Mouse (Mus musculus) embryo, embryonic 11.5 days (tissue): ENCODE measurements around the gene Ctns.

Source experiments
- DNase-seq: peaks from one replicate; pipeline ENCODE4 v3.0.0-alpha.2; 2012; ENCODE audit warnings: low read depth, low spot score

Ctns gene

DNA sequence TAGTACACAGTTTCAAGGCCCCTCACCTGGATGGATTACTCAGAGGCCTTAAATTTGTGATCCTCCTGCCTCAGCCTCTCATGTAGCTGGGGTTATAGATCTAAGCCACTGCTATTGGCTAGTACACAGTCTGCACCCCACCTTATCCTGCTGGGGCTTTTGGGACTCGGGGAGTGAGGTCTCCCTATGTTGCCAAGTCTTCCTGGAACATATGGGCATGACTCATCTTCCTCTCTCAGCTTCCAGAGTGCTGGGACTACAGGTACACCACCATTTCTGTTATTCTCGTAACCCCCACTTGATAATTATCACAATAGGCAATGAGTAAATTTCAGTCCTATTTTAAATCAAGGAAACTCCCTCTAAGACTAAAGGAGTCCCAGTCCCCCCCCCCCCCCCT, 4.4 kb downstream of the Ctns start:
- DNase-seq: no peak

DNA sequence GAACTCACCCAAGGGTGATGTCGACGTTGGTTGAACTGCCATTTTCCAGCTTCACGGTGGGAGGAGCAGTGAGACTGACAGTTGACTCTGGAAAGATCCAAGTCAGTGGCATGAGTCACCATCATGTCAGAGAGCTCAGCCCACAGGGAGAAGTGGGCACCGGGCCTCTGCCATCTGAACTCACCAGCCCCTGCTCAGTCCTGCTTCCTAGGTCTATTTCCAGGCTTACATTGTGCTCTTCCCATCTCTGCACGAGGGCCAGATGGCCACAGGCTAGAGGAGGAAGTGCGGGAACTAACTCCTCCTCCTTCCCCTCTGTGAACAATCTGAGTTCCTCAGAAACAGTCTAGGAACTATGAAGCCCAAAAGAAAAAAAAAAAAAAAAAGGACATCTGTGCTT, 5.8 kb downstream of the Ctns start:
- DNase-seq: no peak

DNA sequence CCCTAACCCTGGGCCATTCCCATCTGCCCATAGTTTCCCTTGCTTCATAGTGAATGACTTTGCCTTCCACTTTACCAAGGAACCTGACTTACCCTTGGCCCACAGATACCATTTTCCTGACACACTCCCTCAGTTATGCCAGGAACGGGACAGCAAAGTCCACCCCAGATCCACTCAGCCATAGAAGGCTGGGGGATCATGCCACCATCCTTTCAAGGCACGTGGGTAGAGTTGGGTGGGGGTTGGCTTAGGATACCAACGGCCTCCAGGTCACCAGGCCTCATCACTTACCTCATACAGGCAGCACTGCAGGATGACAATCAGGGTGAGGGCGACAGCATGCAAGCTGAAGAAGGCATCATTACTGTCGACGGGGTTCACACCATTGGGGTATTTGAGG, 11.6 kb downstream of the Ctns start:
- DNase-seq: no peak

DNA sequence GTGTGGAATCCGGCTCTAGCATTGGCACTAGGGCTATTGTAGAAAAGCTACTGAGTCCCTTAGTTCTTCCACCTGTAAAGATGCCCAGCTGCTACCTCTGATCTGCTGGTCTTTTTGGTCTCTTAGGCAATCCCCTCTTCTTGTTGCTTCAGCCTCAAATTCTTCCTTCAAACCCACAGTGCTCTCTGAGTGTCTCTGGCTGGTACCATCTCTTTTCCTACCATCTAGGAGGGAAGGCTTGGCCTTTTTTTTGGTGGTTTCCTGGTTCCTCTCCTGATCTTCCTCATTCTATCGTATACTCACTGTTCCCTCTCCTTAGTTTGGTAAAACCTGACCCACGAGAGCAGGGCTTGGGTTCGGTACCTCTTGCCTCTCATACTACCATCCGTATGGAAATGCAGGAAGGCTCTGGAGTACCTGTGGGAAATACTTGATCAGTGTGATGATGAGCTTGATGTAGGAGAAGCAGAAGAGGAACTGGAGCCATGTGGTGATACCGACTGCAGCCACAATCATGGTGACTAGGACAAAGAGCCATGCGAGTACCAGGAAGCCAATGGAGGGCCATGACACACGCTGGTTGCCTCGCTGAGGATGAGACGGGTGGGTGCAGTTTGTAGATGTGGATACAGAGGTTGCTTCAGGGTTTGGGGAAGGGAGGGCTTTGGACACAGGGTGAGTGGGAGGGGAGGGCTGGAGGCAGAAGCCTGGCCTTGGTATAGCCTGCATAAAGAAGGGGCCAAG, 12.8 kb downstream of the Ctns start:
- DNase-seq: no peak

DNA sequence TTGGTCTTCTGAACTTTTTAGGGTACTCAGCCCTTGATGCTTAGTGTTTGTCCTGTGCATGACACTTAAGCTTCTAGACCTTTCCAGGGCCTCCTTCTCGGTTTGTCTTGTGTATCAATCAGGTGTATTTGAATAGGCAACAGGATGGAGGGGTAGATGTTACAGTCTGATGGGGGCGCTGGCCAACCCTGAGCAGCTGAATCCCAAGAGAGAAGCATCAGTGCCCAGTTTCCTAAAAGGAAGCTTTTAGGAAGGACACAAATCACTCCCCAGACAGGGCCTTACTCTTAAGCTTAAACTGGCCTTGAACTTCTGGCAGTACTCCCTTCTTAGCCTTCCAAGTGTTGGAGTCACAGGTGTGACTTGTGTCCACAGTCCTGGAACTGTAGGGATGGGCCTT, 20.9 kb downstream of the Ctns start:
- no peak for DNase-seq

DNA sequence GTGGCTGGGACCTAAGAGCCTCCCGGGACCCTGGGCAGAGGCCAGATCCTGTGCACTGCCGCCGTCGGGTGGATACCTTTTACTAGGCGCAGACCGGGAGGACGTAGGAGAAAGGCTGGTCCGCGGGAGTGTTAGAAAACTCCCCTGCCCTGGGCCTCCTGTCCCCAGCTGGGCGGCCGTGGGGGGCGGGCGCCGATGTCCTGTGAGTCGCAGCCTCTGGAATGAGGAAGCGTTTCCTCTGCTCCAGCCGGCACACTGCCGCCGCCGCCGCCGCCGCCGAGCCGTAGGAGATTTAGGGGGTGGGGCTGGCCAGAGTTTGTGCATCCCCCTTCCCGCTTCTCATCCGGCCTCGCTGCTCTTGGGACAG, 21.4 kb downstream of the Ctns start:
- peak; percentile 57 for DNase-seq

DNA sequence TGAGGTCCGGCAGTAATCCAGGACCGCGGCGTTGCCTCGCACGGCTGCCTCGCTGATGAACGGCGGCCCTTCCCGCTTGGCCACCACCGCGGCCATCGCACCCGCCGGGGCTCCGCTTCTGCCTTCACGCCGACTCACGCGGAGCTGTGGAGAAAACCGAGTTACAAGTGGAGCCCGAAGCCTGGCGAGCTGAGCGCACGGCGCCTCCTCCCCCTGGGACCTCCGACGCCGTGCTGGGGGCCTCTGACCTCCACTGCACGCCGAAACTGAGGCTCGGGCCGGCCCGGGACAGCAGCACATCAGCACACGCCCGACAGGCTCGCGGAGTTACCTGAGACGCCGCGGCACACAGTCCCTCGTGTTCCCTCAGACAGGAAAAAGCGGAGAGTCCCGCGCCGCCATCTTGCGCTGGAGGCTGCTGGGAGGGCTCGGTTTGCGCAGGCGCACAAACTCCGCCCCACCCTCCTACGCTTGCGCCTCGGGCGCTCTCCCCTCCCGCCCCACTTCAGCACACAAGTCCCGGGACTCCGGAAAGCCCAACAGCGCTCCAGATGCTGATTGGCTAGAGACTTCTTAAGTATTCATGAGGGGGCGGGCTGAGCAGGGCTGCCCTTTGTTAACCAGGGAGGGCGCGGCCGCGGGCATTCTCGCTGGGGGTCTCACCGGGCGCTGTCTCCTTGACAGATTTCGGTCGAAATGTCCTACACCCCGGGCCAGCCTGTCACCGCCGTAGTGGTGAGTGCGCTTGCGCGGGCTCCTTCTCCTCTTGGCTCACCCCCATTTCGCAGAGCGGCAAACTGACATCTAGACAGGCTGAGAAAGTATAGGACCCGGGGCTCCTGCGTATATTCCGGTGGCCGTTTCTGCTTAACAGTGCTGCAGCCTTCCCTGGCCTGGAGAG, 22.0 kb downstream of the Ctns start, which contains the start of the genes Emc6 and Tax1bp3:
TSS of gene Emc6 (minus strand) at position 430 of the 901 bp plus-strand sequence.
TSS of gene Tax1bp3 (plus strand) at position 476 of the 901 bp plus-strand sequence.
- peak; percentile 95 for DNase-seq

DNA sequence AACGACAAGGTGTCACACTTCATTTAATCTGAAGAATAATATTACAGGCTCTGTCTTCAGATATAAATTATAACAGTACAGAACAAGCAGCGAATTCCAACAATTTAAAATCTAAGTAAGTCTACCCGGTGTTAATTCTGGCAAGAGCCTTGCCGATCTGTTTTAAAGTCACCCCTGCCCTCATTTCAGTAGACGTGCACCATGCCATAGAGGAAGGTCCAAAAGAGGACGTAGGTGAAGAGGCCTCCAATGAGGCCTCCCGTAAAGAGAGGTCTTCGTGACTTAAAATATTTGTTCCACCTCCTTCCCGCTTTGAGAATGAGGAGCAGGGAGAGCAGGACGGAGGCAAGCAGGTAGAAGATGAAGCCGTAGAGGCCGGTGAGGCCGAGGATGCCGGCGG, 22.7 kb downstream of the Ctns start:
- DNase-seq: no peak

DNA sequence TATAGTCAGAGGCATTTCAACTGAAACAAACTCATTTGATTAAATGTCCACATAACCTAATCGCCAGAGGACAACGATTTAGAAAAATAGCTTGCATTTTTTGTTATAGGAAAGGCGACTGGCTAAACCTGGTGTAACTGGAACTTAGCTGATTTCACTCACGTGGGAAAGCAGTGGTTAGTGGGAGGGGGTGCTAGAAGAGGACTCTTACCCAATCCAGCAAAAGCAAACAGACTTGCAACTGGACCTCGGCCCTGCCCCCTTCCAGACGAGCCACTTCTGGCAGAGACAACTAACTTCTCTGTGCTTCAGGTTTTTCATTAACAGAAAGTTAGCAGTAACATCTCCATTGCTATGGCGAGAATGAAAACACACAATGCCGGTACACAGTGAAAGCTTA, 23.2 kb downstream of the Ctns start:
- DNase-seq: no peak

DNA sequence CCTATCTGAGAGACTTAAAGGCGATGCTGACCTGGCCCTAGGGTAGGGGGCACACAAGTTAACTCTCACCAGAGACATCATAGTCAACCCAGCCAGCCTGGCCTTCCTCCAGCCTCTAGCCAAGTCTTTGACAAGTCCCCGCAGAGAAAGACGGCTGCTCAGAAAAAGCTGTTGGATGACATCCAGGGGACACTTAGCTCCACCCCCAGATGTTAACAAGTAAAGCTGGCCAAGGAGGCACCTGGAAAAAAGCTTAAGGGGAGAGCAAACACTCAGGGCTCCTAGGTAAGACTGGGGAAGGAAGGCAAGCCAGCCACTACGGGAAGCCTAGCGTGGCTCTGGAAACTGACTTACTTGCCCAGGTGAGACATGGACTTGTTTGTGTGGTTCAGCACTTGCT, 26.7 kb downstream of the Ctns start:
- DNase-seq: no peak

DNA sequence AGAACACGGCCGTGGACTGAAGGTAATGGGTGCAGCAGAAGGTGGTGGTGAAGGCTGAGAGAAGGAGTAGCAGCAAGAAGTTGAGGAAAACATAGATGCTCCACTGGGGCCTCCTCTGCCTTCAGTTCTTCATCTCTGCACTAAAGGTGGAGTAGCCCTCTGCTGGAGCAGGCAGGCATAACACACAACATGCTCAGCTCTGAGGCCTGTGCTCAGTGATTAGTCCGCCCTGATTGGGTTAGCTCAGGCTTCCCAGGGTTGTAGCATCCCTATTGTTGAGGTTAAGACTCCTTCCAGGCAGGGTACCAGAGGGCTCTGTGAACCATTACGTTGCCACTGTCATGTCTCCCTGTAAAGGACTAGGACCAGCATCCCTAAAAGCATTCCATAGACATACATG, 29.6 kb downstream of the Ctns start:
- DNase-seq: peak; percentile 39

DNA sequence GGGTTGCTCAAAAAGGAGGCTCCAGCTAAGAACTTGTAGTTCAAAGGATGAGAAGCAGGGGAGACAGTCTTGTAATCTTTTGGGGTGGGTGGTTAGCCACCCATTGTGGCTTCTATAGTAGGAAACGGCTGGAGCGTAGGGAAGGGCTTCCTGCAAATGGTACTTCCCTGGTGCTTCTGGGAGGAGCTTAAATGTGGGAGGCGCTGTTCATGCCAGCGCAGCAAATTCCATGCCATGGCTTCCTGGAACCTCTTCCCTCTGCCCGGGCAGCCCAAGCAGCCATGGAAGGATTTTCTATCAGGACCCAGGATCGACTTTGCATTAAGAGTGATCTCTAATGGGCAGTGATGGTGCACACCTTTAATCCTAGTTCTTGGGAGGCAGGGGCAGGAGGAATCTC, 30.3 kb downstream of the Ctns start:
- DNase-seq: no peak

DNA sequence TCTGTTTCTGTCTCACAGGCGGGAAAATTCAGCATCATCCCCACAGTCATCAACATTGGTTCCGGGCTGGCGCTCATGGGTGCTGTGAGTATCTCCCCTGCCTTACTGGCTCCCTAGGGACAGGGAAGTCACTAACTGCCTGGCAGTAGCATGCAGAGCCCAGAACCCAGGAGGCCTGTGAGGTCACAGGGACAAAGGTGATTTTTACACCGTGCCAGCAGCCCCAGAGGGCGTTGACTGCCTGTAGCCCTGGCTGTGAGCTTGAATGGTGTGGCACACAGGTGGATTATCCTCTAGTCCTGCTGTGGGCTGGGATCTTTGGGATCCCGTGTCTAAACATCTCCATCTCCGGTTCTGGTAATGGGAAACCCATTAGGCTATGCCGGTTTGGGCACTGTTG, 30.8 kb downstream of the Ctns start:
- no peak for DNase-seq

DNA sequence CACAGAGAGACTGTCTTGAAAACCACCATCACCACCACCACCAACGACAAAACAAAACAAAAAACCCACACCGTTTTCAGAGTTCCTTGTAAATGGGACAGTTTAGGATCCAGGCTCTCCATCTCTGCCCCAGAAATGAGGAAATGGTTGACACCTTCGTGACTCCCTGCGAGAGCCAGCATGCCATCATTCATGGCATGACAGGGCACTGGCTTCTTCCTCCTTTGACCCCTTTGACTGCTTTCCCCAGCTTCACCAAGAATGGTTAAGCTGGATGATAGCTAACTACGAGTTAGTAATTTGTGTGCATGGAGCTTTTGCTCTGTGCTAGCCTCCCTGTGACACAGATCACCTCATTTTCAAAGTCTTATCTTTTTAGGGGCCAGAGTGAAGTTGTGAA, 36.6 kb downstream of the Ctns start:
- no peak for DNase-seq

DNA sequence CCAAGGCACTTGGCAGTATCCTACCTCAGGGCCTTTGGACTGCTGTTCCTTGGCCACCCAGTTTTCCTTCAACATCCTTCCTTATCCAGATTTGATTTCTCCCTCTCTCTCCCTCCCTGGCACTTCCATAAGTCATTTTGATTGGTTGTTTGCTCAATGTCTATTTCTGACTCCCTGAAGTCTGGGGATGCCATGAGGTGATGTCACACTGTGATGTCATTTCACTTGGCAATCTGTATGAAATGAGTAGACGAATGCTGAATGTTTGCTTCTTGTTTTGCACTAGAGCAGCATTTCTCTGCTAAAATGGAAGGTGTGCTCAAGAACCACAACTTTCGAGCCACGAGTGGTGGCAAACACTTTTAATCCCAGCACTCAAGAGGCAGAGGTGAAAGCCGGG, 37.2 kb downstream of the Ctns start:
- DNase-seq: no peak

DNA sequence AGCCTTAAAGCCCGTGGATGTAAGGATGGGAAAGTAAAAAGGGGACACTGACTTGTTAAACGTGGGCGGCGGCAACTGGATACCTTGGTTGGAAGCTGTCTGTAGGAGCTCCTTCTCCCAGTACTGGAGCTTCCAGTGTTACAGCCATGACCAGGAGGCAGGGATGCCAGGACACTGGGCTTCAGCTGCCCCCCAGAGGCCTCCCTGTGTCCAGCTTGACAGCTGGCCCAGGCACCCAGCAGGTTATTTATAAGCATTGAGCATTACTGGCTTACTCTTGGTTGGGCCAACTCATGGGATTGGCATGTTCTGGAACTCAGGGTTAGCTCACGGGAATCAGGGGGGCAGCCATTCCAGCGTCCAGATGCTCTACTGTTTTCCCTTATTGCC, 38.0 kb downstream of the Ctns start:
- DNase-seq: no peak

DNA sequence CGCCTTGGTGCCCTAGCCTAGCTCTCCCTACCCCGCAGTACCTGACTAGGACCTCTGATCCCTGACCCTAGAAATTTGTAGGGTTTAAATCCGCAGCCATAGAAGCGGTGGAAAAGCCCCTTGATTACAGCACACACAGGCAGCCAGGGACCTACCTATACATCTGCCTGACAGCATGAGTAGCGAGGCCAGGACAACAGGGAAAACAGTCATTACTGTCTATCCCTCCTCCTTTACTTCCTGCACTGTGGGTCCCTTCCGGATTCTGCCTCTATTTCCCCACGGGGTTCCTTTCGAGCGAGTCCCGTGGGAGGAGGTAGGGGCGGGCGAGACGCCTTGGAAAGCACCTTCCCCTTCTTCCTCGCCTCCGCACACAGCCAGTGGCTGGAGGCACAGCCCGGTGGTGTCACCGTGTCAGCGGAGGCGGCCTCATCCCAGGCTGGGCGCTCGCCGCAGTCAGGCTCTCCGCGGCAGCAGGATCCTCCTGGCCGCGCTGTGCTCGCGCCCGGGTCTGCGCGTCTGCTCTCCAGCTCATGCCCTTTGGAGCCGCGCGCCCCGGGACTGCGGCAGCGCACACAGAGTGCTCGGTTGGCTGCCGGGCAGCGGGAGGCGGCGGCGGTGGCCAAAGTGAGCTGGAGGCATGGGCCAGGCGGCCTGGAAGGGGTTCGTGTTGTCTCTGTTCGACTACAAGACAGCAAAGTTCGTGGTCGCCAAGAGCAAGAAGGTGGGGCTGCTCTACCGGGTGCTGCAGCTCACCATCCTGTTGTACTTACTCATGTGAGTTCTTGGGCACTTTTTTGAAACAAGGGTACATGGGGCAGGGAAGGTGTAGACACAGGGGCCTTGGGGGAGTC, 38.7 kb downstream of the Ctns start, which contains the start of gene P2rx5:
TSS of gene P2rx5 (plus strand) at position 465 of the 854 bp plus-strand sequence.
- DNase-seq: no peak

DNA sequence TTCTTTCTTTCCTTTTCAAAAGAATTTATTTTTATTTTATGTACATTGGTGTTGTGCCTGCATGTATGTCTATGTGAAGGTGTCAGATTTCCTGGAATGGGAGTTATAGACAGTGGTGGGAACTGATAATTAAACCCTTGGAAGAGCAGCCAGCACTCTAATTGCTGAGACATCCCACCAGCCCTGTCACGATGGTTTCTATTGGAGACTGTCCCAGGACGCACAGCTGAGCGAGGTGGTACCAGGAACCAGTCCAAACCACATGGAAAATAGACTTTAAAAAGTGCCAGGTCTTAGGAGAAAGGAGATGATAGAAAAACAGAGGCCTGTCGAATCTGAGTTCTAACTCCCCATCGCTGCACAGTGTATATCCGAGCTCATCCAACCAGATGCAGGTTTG, 43.8 kb downstream of the Ctns start:
- DNase-seq: no peak

DNA sequence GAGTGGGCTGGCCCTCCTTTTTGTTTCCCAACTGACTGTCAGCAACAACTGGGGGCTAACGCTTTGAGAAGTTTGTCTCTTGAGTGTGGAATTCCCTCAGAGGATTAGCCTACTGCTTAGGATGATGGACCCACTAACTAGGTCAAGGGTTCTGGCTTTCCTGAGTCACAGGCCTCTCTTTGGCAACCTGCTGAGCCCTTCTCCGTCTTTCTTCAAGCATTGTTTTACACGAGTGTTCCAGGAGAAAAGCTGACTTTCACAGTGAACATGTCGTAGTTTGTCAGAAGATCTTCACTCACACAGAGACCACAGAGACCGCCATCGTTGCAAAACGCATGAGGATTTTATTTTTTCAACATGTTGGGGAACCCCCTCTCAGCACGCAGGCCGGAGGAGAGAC, 50.6 kb downstream of the Ctns start:
- DNase-seq: no peak

DNA sequence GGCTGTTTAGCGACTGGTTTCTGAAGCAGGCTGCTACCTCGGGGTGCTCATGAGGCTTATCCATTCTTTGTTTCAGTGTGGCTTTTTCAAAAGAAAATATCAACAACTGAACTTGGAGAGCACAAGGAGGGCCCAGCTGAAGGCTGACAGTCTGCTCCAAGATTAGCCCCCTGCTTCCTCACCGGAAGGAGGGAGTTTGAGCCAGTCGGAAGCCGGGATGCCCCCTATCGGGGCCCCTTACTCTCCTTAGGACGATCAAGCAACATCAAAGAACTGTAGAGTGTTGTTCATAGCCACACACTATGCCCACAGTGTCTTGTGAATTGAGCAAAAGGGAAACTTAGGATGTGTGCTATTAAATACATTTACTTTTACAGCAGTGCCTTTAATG, 51.9 kb downstream of the Ctns start:
- no peak for DNase-seq

DNA sequence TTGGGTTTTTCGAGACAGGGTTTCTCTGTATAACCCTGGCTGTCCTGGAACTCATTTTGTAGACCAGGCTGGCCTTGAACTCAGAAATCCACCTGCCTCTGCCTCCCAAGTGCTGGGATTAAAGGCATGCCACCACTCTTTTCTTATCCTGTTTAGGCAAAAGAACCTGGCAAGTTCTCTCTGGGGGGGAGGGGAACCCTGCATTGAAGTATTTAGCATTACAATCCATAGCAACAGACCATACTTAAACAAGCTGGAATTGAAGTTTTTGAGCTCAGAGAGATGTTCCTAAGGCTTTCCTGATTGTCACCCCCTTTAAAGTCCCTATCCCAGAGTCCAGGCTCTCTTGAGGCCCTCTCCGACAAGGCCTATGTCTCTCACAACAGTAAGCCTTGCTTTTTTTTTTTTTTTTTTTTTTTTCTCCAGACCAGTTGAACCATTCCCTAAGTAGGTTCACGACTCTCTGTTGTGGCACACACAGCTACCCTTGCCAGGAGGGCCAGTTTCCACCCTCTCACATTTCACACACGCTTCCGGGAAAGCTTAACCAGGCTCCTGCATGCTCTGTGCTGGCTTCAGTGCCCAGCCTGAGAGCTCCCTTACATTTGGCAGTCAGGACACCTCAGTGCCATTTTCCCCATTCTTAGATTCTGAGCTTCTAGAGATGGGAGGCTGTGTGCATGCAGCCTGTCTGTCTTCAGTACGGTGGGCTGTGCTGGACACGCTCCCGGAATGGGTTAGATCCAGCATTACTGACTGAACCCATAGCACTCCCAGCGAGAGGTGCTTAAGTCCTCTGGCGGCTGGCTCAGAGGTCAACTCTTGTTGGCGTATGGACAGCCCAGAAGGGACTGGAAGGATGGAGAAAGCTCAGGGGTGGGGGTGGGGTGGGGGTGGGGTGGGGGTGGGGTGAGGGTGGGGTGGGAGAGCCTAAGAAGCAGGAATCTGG, 52.5 kb downstream of the Ctns start:
- DNase-seq: no peak
